ENCODE assay signal across 21 mouse cellular contexts in the genomic region with DNA sequence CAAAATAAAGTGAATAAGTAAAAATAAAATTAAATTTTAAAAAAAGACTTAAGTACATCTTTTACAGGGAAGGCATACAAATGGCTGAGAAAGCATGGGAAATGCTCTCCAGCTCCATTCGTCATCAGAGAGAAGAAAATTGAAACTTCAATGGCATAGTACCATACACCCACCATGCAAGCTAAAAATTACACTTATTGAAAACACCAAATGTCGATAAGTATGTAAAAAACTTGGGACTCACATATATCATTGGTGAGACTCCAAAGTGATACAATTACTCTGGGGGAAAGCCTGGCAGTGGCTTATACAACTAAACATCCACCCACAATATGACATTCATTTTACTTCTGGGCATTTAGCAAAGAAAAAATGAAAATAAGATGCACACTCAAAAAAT.
DNase-seq lines count a peak whose midpoint lies in the region; ATAC-seq lines count a peak whose summit lies in the region.
"Had no signal": no experiment of that assay in that cellular context is flagged by ENCODE, and none has a peak within 500 bp of the region (broad histone marks: within the 10 kb centered on the region; RNA-seq: fewer than 3 reads in every experiment).

No protein-coding gene starts in this region.

- no peak for DNase-seq in frontal cortex, postnatal 25 days (ENCODE audit: low spot score in 2 of 2)
- peak; percentile 3 for DNase-seq in layer of hippocampus, adult 9-10 months (ENCODE audit: low spot score)
- no peak for DNase-seq in layer of hippocampus, postnatal 10 days (ENCODE audit: low spot score in 2 of 2)
- peak; percentile 8 to 13 for DNase-seq in left cerebral cortex, adult 9 months (ENCODE audit: low spot score in 2 of 2)
- DNase-seq in left cerebral cortex, adult 18-20 months (ENCODE audit: low spot score in 2 of 2): no peak
- DNase-seq in right cerebral cortex, adult 18-20 months: peak; percentile 3
- DNase-seq in right cerebral cortex, adult 2 months (ENCODE audit: low spot score in 2 of 2): no peak
- DNase-seq: adrenal gland, postnatal 10 days; adrenal gland, postnatal 36 days; cerebellum, adult 11 months; cerebellum, adult 2 months; cerebellum, adult 9-11 months; cerebellum, postnatal 25 days; forebrain, postnatal 0 days; gastrocnemius, postnatal 25 days; heart, adult 18-20 months; heart, postnatal 10 days; heart, postnatal 36 days had no signal

- ATAC-seq in frontal cortex, adult (ENCODE audit: low TSS enrichment): peak; percentile 85
- ATAC-seq: forebrain, embryonic 14.5 days; forebrain, postnatal 0 days; hindbrain, embryonic 16.5 days had no signal

Comparison
In these comparisons a context has a peak if more than half of its experiments do, and no peak if none do; other contexts are left out.
1. DNase-seq: peak in layer of hippocampus, adult 9-10 months (single experiment), left cerebral cortex, adult 9 months (2 of 2) and right cerebral cortex, adult 18-20 months (single experiment); none in frontal cortex, postnatal 25 days (0 of 2), layer of hippocampus, postnatal 10 days (0 of 2), left cerebral cortex, adult 18-20 months (0 of 2) and right cerebral cortex, adult 2 months (0 of 2).